Mouse (Mus musculus) hindbrain, embryonic 10.5 days (tissue): Measurements from ENCODE around the gene Cdiptos. TPM values are rescaled to one million over a fixed set of nuclear protein-coding genes. Genes with fewer than 3 reads are reported as not detected.

ENCODE experiments used
- DNase-seq: peaks from one replicate; pipeline ENCODE4 v3.0.0-alpha.2; 2017; ENCODE audit warnings: low spot score
- H3K27ac ChIP-seq: fragments of 300-500 bp; sonication (generic); 2 replicates; pipeline ENCODE4 v1.5.1; 2016; ENCODE audit warnings: mild to moderate bottlenecking, moderate library complexity
- H3K27me3 ChIP-seq: fragments of 300-500 bp; sonication (generic); 2 replicates; pipeline ENCODE4 v1.6.1; 2016; ENCODE audit warnings: mild to moderate bottlenecking; ENCODE audit not compliant: poor library complexity, insufficient read depth, severe bottlenecking
- H3K36me3 ChIP-seq: fragments of 300-500 bp; sonication (generic); 2 replicates; pipeline ENCODE4 v1.6.1; 2016; ENCODE audit warnings: mild to moderate bottlenecking, moderate library complexity
- H3K4me1 ChIP-seq: fragments of 300-500 bp; sonication (generic); replicated peaks from 2 replicates; pipeline ENCODE4 v1.6.1; 2016; ENCODE audit warnings: mild to moderate bottlenecking
- H3K4me3 ChIP-seq: fragments of 300-500 bp; sonication (generic); 2 replicates; pipeline ENCODE4 v1.5.1; 2016; ENCODE audit warnings: mild to moderate bottlenecking, moderate library complexity
- H3K9me3 ChIP-seq: fragments of 300-500 bp; sonication (generic); 2 replicates; pipeline ENCODE4 v1.6.1; 2016; ENCODE audit warnings: mild to moderate bottlenecking, moderate library complexity
- WGBS: fragments of 180-500 bp; shearing (Covaris S2); methylation state at CpG from one replicate; pipeline ENCODE4 v1.1.7; 2016; 5-methylcytosine and 5-hydroxymethylcytosine counted together
- polyA plus RNA-seq: library from polyadenylated mRNA; unstranded; fragments of >200 nt; fragmentation: Nextera tagmentation; extraction: Ambion mirVana; gene quantifications from 2 replicates; pipeline ENCODE4 v1.2.1, GENCODE M21; 2016

Cdiptos gene
- polyA plus RNA-seq, 1 experiment from 2014 or later, result 0.63 TPM

DNA sequence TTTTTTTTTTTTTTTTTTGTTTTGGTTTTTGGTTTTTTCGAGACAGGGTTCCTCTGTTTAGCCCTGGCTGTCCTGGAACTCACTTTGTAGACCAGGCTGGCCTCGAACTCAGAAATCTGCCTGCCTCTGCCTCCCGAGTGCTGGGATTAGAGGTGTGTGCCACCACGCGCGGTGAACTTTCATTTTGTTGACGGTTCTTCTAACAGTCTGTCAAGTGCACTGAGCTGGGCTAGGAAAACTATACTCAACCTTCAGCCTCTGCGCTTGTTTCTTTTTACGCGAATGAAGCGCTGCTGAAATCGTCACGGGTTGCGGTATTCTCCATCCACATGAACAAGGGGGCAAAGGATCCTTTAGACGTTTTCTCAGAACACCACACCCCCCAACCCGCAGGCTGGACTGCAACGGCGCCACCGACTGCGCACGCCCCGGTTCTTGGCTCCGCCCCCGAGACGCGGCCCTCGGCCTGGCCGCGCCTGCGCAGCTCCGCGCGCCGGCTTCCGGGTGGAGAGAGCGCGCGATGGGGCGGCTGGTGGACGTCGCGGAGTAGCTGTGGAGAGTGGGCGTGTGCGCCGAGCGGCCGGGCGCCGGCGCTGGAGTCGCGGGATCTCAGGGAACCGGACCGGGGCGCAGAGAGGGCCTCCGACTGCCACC, 47.4 kb downstream of the Cdiptos start, which contains the start of gene Kctd13:
Gene Kctd13 (plus strand): TSS at position 496 of the 654 bp plus-strand sequence.
- no peaks in the 10 kb centered on the region for H3K9me3 ChIP-seq
- H3K36me3 ChIP-seq, result peaks cover 32% of the 10 kb centered on the region
- peak; percentile 90 for DNase-seq
- 5% methylated on average over 56 of the region's 56 CpGs for WGBS
- peak within 1 kb of the TSS; percentile 89 for H3K27ac ChIP-seq
- H3K4me1 ChIP-seq, result peaks cover 24% of the 10 kb centered on the region
- H3K27me3 ChIP-seq, result no peaks in the 10 kb centered on the region
- peak within 1 kb of the TSS; percentile 70 for H3K4me3 ChIP-seq

DNA sequence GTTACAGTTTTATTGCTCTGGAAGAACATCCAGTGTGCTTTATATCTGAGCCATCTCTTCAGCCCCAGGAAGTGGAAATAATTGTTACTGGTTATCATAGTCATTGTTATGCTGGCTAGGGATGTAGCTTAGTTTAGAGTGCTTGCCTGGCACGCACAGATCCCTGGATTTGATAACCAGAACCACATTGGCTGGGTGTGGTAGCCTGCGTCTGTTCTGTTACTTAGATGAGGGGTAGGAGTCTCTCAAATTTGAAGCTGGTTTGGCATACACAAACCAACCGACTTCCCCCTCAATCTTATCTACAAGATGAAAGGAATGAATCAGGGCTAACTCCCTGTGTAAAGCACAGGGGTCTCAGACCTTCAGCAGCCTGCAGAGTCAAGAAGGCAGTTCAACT, 49.6 kb downstream of the Cdiptos start:
- DNase-seq, result no peak
- Histone ChIP-seq H3K36me3 (peaks cover 11% of the 10 kb centered on the region), H3K27ac (0 out of 2 replicates have a peak overlapping the region, but pooled peaks have one; percentile 40), H3K4me1 (peaks cover 43% of the 10 kb centered on the region), H3K27me3 (no peaks in the 10 kb centered on the region), H3K9me3 (no peaks in the 10 kb centered on the region), H3K4me3 (no peak overlapping the region)
- WGBS, result 68% methylated on average over 3 of the region's 3 CpGs

- DNase-seq, result peak; percentile 23
- Histone ChIP-seq H3K36me3 (no peaks in the 10 kb centered on the region), H3K9me3 (no peaks in the 10 kb centered on the region), H3K4me3 (no peak overlapping the region), H3K4me1 (peaks cover 46% of the 10 kb centered on the region), H3K27me3 (no peaks in the 10 kb centered on the region), H3K27ac (peak overlapping the region; percentile 91)
- 45% methylated on average over 5 of the region's 5 CpGs for WGBS
Observed at GRCm38 (mm10) chr7:126923999-126924398, 51.9 kb downstream of the Cdiptos start.

GRCm38 (mm10) chr7:126922624-126923060, 53.3 kb downstream of the Cdiptos start, which contains the start of gene Tmem219:
Gene Tmem219 (minus strand): TSS chr7:126922917.
- Histone ChIP-seq H3K9me3 (no peaks in the 10 kb centered on the region), H3K27ac (peak within 1 kb of the TSS; percentile 91), H3K4me3 (peak within 1 kb of the TSS; percentile 46), H3K4me1 (peaks cover 56% of the 10 kb centered on the region), H3K27me3 (no peaks in the 10 kb centered on the region), H3K36me3 (no peaks in the 10 kb centered on the region)
- 42% methylated on average over 5 of the region's 5 CpGs for WGBS
- DNase-seq, result peak; percentile 61

Other genes with a start within 250 kb of the Cdiptos start
- gene Mapk3, start 216.5 kb downstream of the Cdiptos start, polyA plus RNA-seq, result 62.5 and 63.8 TPM in 2 replicates
- gene Gdpd3, start 209.8 kb downstream of the Cdiptos start, polyA plus RNA-seq, result 0.55 and 1.3 TPM in 2 replicates
- gene Ypel3, start 199.1 kb downstream of the Cdiptos start, polyA plus RNA-seq, result 51.3 and 89.7 TPM in 2 replicates
- gene Tbx6, start 194.6 kb downstream of the Cdiptos start, polyA plus RNA-seq, result 0.22 and 0.47 TPM in 2 replicates
- gene Ppp4c, start 183.6 kb downstream of the Cdiptos start, polyA plus RNA-seq, result 391 and 411 TPM in 2 replicates
- 4.7 and 12.7 TPM in 2 replicates for gene Fam57b, start 178.4 kb downstream of the Cdiptos start, polyA plus RNA-seq
- not detected in 2 replicates for gene 4930451I11Rik, start 144.5 kb downstream of the Cdiptos start, polyA plus RNA-seq
- gene Doc2a, start 128.7 kb downstream of the Cdiptos start, polyA plus RNA-seq, result 4.9 and 5.5 TPM in 2 replicates
- gene Hirip3, start 114.1 kb downstream of the Cdiptos start, polyA plus RNA-seq, result 38.7 and 48.1 TPM in 2 replicates
- 102 and 105 TPM in 2 replicates for gene Ino80e, start 113.7 kb downstream of the Cdiptos start, polyA plus RNA-seq
- 56.2 and 56.4 TPM in 2 replicates for gene Taok2, start 91.4 kb downstream of the Cdiptos start, polyA plus RNA-seq
- 31.6 and 37.9 TPM in 2 replicates for gene Tmem219, start 53.2 kb downstream of the Cdiptos start, polyA plus RNA-seq
- 23.9 and 35.5 TPM in 2 replicates for gene Kctd13, start 47.2 kb downstream of the Cdiptos start, polyA plus RNA-seq
- gene Asphd1, start 26.5 kb downstream of the Cdiptos start, polyA plus RNA-seq, result 0.41 and 1.2 TPM in 2 replicates
- gene Sez6l2, start 25.5 kb downstream of the Cdiptos start, polyA plus RNA-seq, result 2.3 and 7.6 TPM in 2 replicates
- 92.5 and 103 TPM in 2 replicates for gene Cdipt, start 184 bp downstream of the Cdiptos start, polyA plus RNA-seq
- 5.0 and 6.1 TPM in 2 replicates for gene Mvp, start 38.5 kb upstream of the Cdiptos start, polyA plus RNA-seq
- 0.25 and 0.55 TPM in 2 replicates for gene Pagr1b, start 40.4 kb upstream of the Cdiptos start, polyA plus RNA-seq
- gene Pagr1a, start 41.3 kb upstream of the Cdiptos start, polyA plus RNA-seq, result 84.3 and 130 TPM in 2 replicates
- gene Gm42742, start 45.0 kb upstream of the Cdiptos start, polyA plus RNA-seq, result 17.6 and 75.1 TPM in 2 replicates
- gene Prrt2, start 45.1 kb upstream of the Cdiptos start, polyA plus RNA-seq, result 3.3 and 4.4 TPM in 2 replicates
- 66.7 and 83.1 TPM in 2 replicates for gene Maz, start 50.9 kb upstream of the Cdiptos start, polyA plus RNA-seq
- gene Kif22, start 66.4 kb upstream of the Cdiptos start, polyA plus RNA-seq, result 161 and 193 TPM in 2 replicates
- not detected in 2 replicates for gene Zg16, start 111.2 kb upstream of the Cdiptos start, polyA plus RNA-seq
- 0.80 and 0.81 TPM in 2 replicates for gene AI467606, start 115.3 kb upstream of the Cdiptos start, polyA plus RNA-seq
- gene Qprt, start 146.1 kb upstream of the Cdiptos start, polyA plus RNA-seq, result 2.6 and 4.9 TPM in 2 replicates
- not detected in 2 replicates for gene Spn, start 161.7 kb upstream of the Cdiptos start, polyA plus RNA-seq
- gene Cd2bp2, start 220.0 kb upstream of the Cdiptos start, polyA plus RNA-seq, result 94.4 and 96.0 TPM in 2 replicates
- 25.6 and 28.2 TPM in 2 replicates for gene Tbc1d10b, start 232.4 kb upstream of the Cdiptos start, polyA plus RNA-seq
- gene Mylpf, start 232.8 kb upstream of the Cdiptos start, polyA plus RNA-seq, result 13.0 and 17.7 TPM in 2 replicates